Mouse (Mus musculus): ENCODE data around the gene Oosp1. TPM values are rescaled to one million over a fixed set of nuclear protein-coding genes. Genes with fewer than 3 reads are reported as not detected.
A peak's percentile ranks its signal among the peaks of the same experiment; 100 is the strongest.

Gene Oosp1
- total and polyA plus RNA-seq, 3 experiments = not detected

DNA sequence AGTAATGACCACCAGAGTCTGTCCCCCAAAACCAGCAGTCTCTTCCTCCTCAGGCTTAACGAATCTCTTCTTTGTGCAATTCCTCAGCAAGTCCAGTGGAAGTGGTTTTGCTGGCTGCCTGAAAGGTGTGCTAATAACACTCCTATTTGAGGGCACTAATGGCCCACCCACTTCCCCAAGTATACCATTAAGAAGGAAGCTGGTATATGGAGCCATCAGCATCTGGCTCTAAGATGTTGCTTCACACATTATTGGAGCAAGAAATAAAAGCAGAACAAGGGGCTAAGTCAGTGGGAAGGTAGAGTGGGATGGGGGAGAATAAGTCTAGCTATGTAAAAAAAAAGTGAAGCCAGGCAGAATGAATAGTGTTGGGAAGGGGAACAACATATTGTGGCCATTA, 50.2 kb downstream of the Oosp1 start, which contains the start of gene Ms4a3:
Gene Ms4a3, minus strand, starts transcription at position 120 of the 400 bp plus-strand sequence.
- Histone ChIP-seq H3K4me3 (ENCODE audit: control insufficient read depth in 1 of 2, insufficient read depth in 1 of 2, low read depth in 2 of 2, low read length in 2 of 2) (no peak within 1 kb of the TSS), H3K79me2 (ENCODE audit: control insufficient read depth, insufficient read depth, low read length, poor library complexity) (no peaks in the 10 kb centered on the region)
- no peak for TF ChIP-seq EP300 (IDR thresholded peaks at IDR 0.05; ENCODE audit: low read depth in 1 of 2, low read length in 2 of 2)
- TF ChIP-seq CHD2 (IDR thresholded peaks at IDR 0.05; ENCODE audit: low read length) = no peak
- TF ChIP-seq JUND (IDR thresholded peaks at IDR 0.05; ENCODE audit: low read depth, low read length) = no peak
- TF ChIP-seq GABPA (IDR thresholded peaks at IDR 0.05; ENCODE audit: low read depth, low read length) = no peak
- no peak for TF ChIP-seq MAZ (IDR thresholded peaks at IDR 0.05; ENCODE audit: low read depth, low read length)
- TF ChIP-seq ELF1 (IDR thresholded peaks at IDR 0.05; ENCODE audit: low read depth, low read length) = no peak

DNA sequence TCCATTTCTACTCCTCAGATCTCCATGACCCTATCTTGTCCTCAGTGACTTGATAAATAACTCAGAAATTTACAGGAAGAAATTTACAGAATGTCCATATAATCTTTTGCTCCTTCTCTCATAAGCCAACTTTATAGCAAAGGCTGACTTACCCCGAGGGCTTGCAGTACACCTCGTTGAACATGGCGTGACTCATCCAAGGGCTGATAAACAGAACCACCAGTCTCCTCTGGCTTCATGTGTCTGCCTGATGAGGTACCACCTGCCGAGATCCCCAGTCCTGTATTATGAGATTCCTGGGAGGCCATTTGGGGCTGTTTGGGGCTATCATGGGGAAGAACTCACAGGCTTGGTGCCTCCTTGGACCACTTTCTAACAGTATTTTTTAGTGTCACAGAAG, 51.9 kb downstream of the Oosp1 start:
- H3K36me3 ChIP-seq (ENCODE audit: control insufficient read depth in 1 of 2, insufficient read depth in 2 of 2, low read length in 2 of 2) = peaks cover 0 to 13% of the 10 kb centered on the region in 2 experiments; a peak in 2 of 4 replicates
- H3K27me3 ChIP-seq (ENCODE audit: control insufficient read depth in 1 of 2, insufficient read depth in 2 of 2, low read length in 2 of 2) = no peaks in the 10 kb centered on the region
- TF ChIP-seq KAT2A (conservative IDR thresholded peaks at IDR 0.05; ENCODE audit: low read depth, low read length) = no peak
- peak; percentile 26; the same call in 1 of the 2 replicates for TF ChIP-seq JUND (IDR thresholded peaks at IDR 0.05; ENCODE audit: low read depth, low read length)
- TF ChIP-seq POLR2A (IDR thresholded peaks at IDR 0.05; ENCODE audit: control insufficient read depth in 1 of 2, insufficient read depth in 1 of 2, low read depth in 1 of 2, low read length in 2 of 2, poor library complexity in 1 of 2) = no peak
- TF ChIP-seq TAL1 (IDR thresholded peaks at IDR 0.05; ENCODE audit: low read length) = peak; percentile 23; the same call in 1 of the 2 replicates
- peak; percentile 60 for TF ChIP-seq GATA1 (IDR thresholded peaks at IDR 0.05; ENCODE audit: low read depth, low read length)
- TF ChIP-seq EP300 (IDR thresholded peaks at IDR 0.05; ENCODE audit: low read depth in 1 of 2, low read length in 2 of 2) = peak in 1 of 2 experiments; percentile 50; a peak in 2 of 4 replicates
- H3K9ac ChIP-seq (ENCODE audit: control insufficient read depth, low read depth, low read length, poor library complexity, severe bottlenecking) = no peak overlapping the region
- H3K4me1 ChIP-seq (ENCODE audit: control insufficient read depth in 1 of 2, insufficient read depth in 2 of 2, low read length in 2 of 2) = peaks cover 3 to 4% of the 10 kb centered on the region in 2 experiments; a peak in 3 of 4 replicates
- H3K9me3 ChIP-seq (replicated peaks; ENCODE audit: insufficient read depth, low read length) = no peaks in the 10 kb centered on the region
- H3K4me3 ChIP-seq (ENCODE audit: control insufficient read depth in 1 of 2, insufficient read depth in 1 of 2, low read depth in 2 of 2, low read length in 2 of 2) = no peak overlapping the region
- no peak overlapping the region for H3K27ac ChIP-seq (ENCODE audit: control insufficient read depth, low read depth, low read length)
- no peaks in the 10 kb centered on the region for H3K79me2 ChIP-seq (ENCODE audit: control insufficient read depth, insufficient read depth, low read length, poor library complexity)
- DNase-seq (ENCODE audit: low read depth, low spot score) = peak; percentile 59

More for the DNA sequence above, 50.2 kb downstream of the Oosp1 start, which contains the start of gene Ms4a3:
- 0 out of 4 replicates have a peak, but pooled peaks cover 0 to 2% of the 10 kb centered on the region in 2 experiments for H3K27me3 ChIP-seq (ENCODE audit: control insufficient read depth in 1 of 2, insufficient read depth in 2 of 2, low read length in 2 of 2)
- H3K9me3 ChIP-seq (replicated peaks; ENCODE audit: insufficient read depth, low read length) = no peaks in the 10 kb centered on the region
- no peak within 1 kb of the TSS for H3K9ac ChIP-seq (ENCODE audit: control insufficient read depth, low read depth, low read length, poor library complexity, severe bottlenecking)
- DNase-seq (ENCODE audit: low read depth, low spot score) = no peak
- peaks cover 3 to 4% of the 10 kb centered on the region in 2 experiments; a peak in 2 of 4 replicates for H3K4me1 ChIP-seq (ENCODE audit: control insufficient read depth in 1 of 2, insufficient read depth in 2 of 2, low read length in 2 of 2)
- no peak within 1 kb of the TSS for H3K27ac ChIP-seq (ENCODE audit: control insufficient read depth, low read depth, low read length)
- H3K36me3 ChIP-seq (ENCODE audit: control insufficient read depth in 1 of 2, insufficient read depth in 2 of 2, low read length in 2 of 2) = peaks cover 0 to 4% of the 10 kb centered on the region in 2 experiments; a peak in 1 of 4 replicates

DNA sequence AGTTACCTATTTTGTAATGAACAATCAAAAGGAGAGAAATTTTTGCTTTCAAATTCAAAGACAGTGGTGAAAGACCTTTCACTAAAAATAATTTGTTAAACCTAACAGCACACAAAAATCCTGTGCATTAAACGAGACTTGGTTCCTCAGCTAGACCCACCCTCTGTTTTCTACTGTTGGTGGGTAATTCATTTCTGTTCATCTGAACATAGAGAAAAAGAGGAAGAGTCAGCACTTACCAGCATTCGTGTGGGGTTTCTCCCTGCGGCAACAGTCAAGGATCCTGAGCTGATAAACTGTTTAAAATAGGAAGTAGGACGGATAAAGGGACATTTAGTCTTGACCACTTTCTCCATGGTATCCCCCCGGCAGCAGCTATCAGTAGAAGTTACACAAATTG, 55.4 kb downstream of the Oosp1 start:
- peak overlapping the region; percentile 68 for H3K9ac ChIP-seq (ENCODE audit: control insufficient read depth, low read depth, low read length, poor library complexity, severe bottlenecking)
- DNase-seq (ENCODE audit: low read depth, low spot score) = peak; percentile 85
- H3K4me1 ChIP-seq (ENCODE audit: control insufficient read depth in 1 of 2, insufficient read depth in 2 of 2, low read length in 2 of 2) = peaks cover 3 to 11% of the 10 kb centered on the region in 2 experiments; a peak in 3 of 4 replicates
- H3K27ac ChIP-seq (ENCODE audit: control insufficient read depth, low read depth, low read length) = peak overlapping the region; percentile 97
- H3K4me3 ChIP-seq (ENCODE audit: control insufficient read depth in 1 of 2, insufficient read depth in 1 of 2, low read depth in 2 of 2, low read length in 2 of 2) = peak overlapping the region in 1 of 2 experiments; percentile 55; a peak in 2 of 4 replicates
- H3K36me3 ChIP-seq (ENCODE audit: control insufficient read depth in 1 of 2, insufficient read depth in 2 of 2, low read length in 2 of 2) = peaks cover 0 to 21% of the 10 kb centered on the region in 2 experiments; a peak in 2 of 4 replicates
- no peaks in the 10 kb centered on the region for H3K9me3 ChIP-seq (replicated peaks; ENCODE audit: insufficient read depth, low read length)
- no peaks in the 10 kb centered on the region for H3K27me3 ChIP-seq (ENCODE audit: control insufficient read depth in 1 of 2, insufficient read depth in 2 of 2, low read length in 2 of 2)
- H3K79me2 ChIP-seq (ENCODE audit: control insufficient read depth, insufficient read depth, low read length, poor library complexity) = no peaks in the 10 kb centered on the region
- TF ChIP-seq RCOR1 (IDR thresholded peaks at IDR 0.05; ENCODE audit: low read depth, low read length) (peak; percentile 83), MYB (IDR thresholded peaks at IDR 0.05; ENCODE audit: low read depth, low read length) (peak; percentile 66), ETS1 (IDR thresholded peaks at IDR 0.05; ENCODE audit: low read depth, low read length) (peak; percentile 75), POLR2AphosphoS5 (IDR thresholded peaks at IDR 0.05; ENCODE audit: borderline replicate concordance, low read depth, low read length) (no peak), EP300 (IDR thresholded peaks at IDR 0.05; ENCODE audit: low read depth in 1 of 2, low read length in 2 of 2) (peak; percentile 86 to 91), GATA1 (IDR thresholded peaks at IDR 0.05; ENCODE audit: low read depth, low read length) (peak; percentile 81), TCF12 (IDR thresholded peaks at IDR 0.05; ENCODE audit: low read depth, low read length) (peak; percentile 53), HCFC1 (IDR thresholded peaks at IDR 0.05; ENCODE audit: low read depth, low read length) (peak; percentile 3; the same call in 1 of the 2 replicates), SIN3A (IDR thresholded peaks at IDR 0.05; ENCODE audit: low read length) (peak; percentile 64), POLR2A (IDR thresholded peaks at IDR 0.05; ENCODE audit: control insufficient read depth in 1 of 2, insufficient read depth in 1 of 2, low read depth in 1 of 2, low read length in 2 of 2, poor library complexity in 1 of 2) (peak in 1 of 2 experiments; percentile 46; a peak in 2 of 4 replicates), JUND (IDR thresholded peaks at IDR 0.05; ENCODE audit: low read depth, low read length) (peak; percentile 51; the same call in 1 of the 2 replicates), NRF1 (IDR thresholded peaks at IDR 0.05; ENCODE audit: insufficient read depth, low read depth, low read length, poor library complexity, severe bottlenecking) (no peak), ELF1 (IDR thresholded peaks at IDR 0.05; ENCODE audit: low read depth, low read length) (0 out of 2 replicates have a peak, but pooled peaks have one; percentile 28), BHLHE40 (IDR thresholded peaks at IDR 0.05; ENCODE audit: borderline replicate concordance, low read depth, low read length) (0 out of 2 replicates have a peak, but pooled peaks have one; percentile 11), ZNF384 (IDR thresholded peaks at IDR 0.05; ENCODE audit: low read depth, low read length) (0 out of 2 replicates have a peak, but pooled peaks have one; percentile 5), RAD21 (IDR thresholded peaks at IDR 0.05; ENCODE audit: low read depth, low read length) (no peak), MYC (IDR thresholded peaks at IDR 0.05; ENCODE audit: low read depth, low read length) (peak; percentile 85), MXI1 (IDR thresholded peaks at IDR 0.05; ENCODE audit: low read depth, low read length) (peak; percentile 55)
